Mouse (Mus musculus) layer of hippocampus, adult 2 months (tissue): ENCODE results near the gene Rpl10-ps3. TPM values are rescaled to one million over a fixed set of nuclear protein-coding genes. Genes with fewer than 3 reads are reported as not detected.

ENCODE experiments used
- DNase-seq, 2 experiments: peaks; one replicate each; pipeline ENCODE4 v3.0.0; 2022; ENCODE audit warnings: low spot score in 2 of 2
- H3K27ac ChIP-seq: fragments of 200-600 bp; 2 replicates; pipeline ENCODE4 v1.8.1; 2022
- H3K4me3 ChIP-seq: fragments of 200-600 bp; 2 replicates; pipeline ENCODE4 v1.8.1; 2022; ENCODE audit warnings: mild to moderate bottlenecking
- CTCF ChIP-seq: fragments of 200-600 bp; conservative IDR thresholded peaks from 2 replicates; pipeline ENCODE4 v1.8.1; 2022; ENCODE audit warnings: antibody characterized with exemption, mild to moderate bottlenecking, moderate library complexity
- total RNA-seq, 2 experiments: library from RNA; stranded (reverse); gene quantifications; 2 replicates each; pipeline ENCODE4 v1.2.3; 2021

The Rpl10-ps3 gene
- total RNA-seq, 2 experiments from 2014 or later, result 398 TPM

DNA sequence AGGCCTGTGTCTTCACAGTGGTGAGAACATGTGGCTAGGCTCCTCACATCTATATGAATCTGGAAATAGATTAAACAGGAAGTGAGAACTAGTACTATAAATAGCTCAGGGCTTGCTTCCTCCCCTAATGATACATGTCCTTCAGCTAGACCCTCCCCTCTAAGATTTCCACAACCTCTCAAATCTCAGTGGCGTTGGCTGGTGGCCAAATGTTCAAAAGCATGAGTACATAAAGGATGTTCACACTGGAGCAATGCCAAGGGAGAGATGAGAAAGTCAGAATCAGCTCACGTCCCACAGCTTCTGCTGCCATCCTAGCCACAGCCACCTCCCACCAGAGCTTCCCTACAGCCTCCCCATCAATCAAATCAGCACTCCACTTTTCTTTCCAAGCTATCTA is 46.4 kb downstream of the Rpl10-ps3 start:
- no peak overlapping the region for H3K27ac ChIP-seq
- no peak for DNase-seq
- no peak overlapping the region for H3K4me3 ChIP-seq
- no peak for TF ChIP-seq CTCF

Other genes with a start within 250 kb of the Rpl10-ps3 start
- not detected for gene Plet1, start 149.6 kb upstream of the Rpl10-ps3 start, total RNA-seq
- gene Pts, start 183.8 kb upstream of the Rpl10-ps3 start, total RNA-seq, result 10 to 100 TPM; 36.5 to 42.5 TPM
- 10 to 100 TPM; 25.3 to 25.9 TPM for gene Il18, start 209.9 kb upstream of the Rpl10-ps3 start, total RNA-seq
- 1 to 10 TPM; 3.8 to 3.9 TPM for gene Bco2, start 210.2 kb upstream of the Rpl10-ps3 start, total RNA-seq
- not detected for gene Tex12, start 216.4 kb upstream of the Rpl10-ps3 start, total RNA-seq